Mouse (Mus musculus) thymus, adult 2 months (tissue): ENCODE results near the gene Dok4. TPM values are rescaled to one million over a fixed set of nuclear protein-coding genes. Genes with fewer than 3 reads are reported as not detected.

Source experiments
- DNase-seq: peaks from one replicate; pipeline ENCODE4 v3.0.0; 2021
- H3K27ac ChIP-seq: fragments of 200-500 bp; 2 replicates; pipeline ENCODE4 v1.5.1; 2012; ENCODE audit warnings: low read length, control low read depth; ENCODE audit not compliant: control insufficient read depth, insufficient read depth
- H3K27me3 ChIP-seq: fragments of 200-500 bp; 2 replicates; pipeline ENCODE4 v1.6.1; 2012; ENCODE audit warnings: mild to moderate bottlenecking, low read length, moderate library complexity, mixed read lengths; ENCODE audit not compliant: control insufficient read depth, insufficient read depth
- H3K36me3 ChIP-seq: fragments of 200-500 bp; 2 replicates; pipeline ENCODE4 v1.6.1; 2012; ENCODE audit warnings: mild to moderate bottlenecking, low read length, moderate library complexity; ENCODE audit not compliant: control insufficient read depth, insufficient read depth
- H3K4me1 ChIP-seq: fragments of 200-500 bp; replicated peaks from 2 replicates; pipeline ENCODE4 v1.6.1; 2012; ENCODE audit warnings: low read length; ENCODE audit not compliant: control insufficient read depth, insufficient read depth
- H3K4me3 ChIP-seq: fragments of 200-500 bp; 2 replicates; pipeline ENCODE4 v1.5.1; 2012; ENCODE audit warnings: mild to moderate bottlenecking, low read length, control low read depth, moderate library complexity; ENCODE audit not compliant: control insufficient read depth, insufficient read depth
- CTCF ChIP-seq: fragments of 200-500 bp; IDR thresholded peaks from 2 replicates; pipeline ENCODE4 v1.5.1; 2012; ENCODE audit warnings: mild to moderate bottlenecking, control low read depth, low read length, moderate library complexity, borderline replicate concordance; ENCODE audit not compliant: control insufficient read depth, poor library complexity, insufficient read depth; ENCODE audit errors: extremely low read depth
- POLR2A ChIP-seq: fragments of 200-500 bp; IDR thresholded peaks from 2 replicates; pipeline ENCODE4 v1.6.1; 2012; ENCODE audit warnings: mild to moderate bottlenecking, low read length, control low read depth, moderate library complexity; ENCODE audit not compliant: control insufficient read depth, poor library complexity, insufficient read depth; ENCODE audit errors: extremely low read depth
- WGBS: fragments of 180-500 bp; shearing (Covaris S2); methylation state at CpG from one replicate; pipeline ENCODE4 v1.1.7; 2018; 5-methylcytosine and 5-hydroxymethylcytosine counted together
- polyA plus RNA-seq: library from polyadenylated mRNA; depleted of rRNA; stranded (reverse); fragments of >200 nt; gene quantifications from 2 replicates; pipeline ENCODE4 v1.2.3, GENCODE M21; 2012; rRNA removed

Dok4 gene
- polyA plus RNA-seq, 1 experiment = 4.9 TPM

- Histone ChIP-seq H3K4me3 (no peak overlapping the region), H3K36me3 (peaks cover 7% of the 10 kb centered on the region), H3K27me3 (no peaks in the 10 kb centered on the region), H3K27ac (no peak overlapping the region), H3K4me1 (peaks cover 4% of the 10 kb centered on the region; the same call in 1 of the 2 replicates)
- 38% methylated on average over 11 of the region's 11 CpGs for WGBS
- TF ChIP-seq CTCF (no peak), POLR2A (no peak)
- no peak for DNase-seq
Measured at GRCm38 (mm10) chr8:94817933-94818332, 58.2 kb downstream of the Dok4 start.

DNA sequence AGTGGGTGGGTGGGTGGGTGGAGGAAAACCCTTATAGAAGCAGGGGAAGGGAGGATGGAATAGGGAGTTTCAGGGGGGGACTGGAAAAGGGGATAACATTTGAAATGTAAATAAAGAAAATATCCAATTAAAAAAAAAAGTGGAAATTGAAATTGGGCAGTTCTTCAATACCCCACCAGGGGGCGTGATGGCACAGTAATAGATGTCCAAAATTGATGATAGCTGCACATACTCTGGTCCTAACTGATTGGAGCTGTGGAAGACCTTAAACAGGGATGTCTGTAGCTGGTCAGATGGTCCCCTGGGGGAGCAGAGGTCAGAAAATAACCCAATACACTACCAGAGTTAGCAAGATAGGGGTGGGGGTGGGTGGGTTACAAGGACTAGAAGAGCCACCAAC, 61.6 kb downstream of the Dok4 start:
- H3K27me3 ChIP-seq = no peaks in the 10 kb centered on the region
- no peak overlapping the region for H3K27ac ChIP-seq
- peaks cover 4% of the 10 kb centered on the region; the same call in 1 of the 2 replicates for H3K4me1 ChIP-seq
- H3K36me3 ChIP-seq = no peaks in the 10 kb centered on the region
- TF ChIP-seq CTCF (no peak), POLR2A (no peak)
- no peak overlapping the region for H3K4me3 ChIP-seq
- 0% methylated on average over 1 of the region's 1 CpGs for WGBS
- DNase-seq = peak; percentile 33

Other genes with a start within 250 kb of the Dok4 start
- gene Arl2bp, start 209.7 kb downstream of the Dok4 start, polyA plus RNA-seq = 76.7 and 78.9 TPM in 2 replicates
- gene Pllp, start 180.1 kb downstream of the Dok4 start, polyA plus RNA-seq = 1.2 and 2.2 TPM in 2 replicates
- gene Ccl22, start 130.7 kb downstream of the Dok4 start, polyA plus RNA-seq = 109 and 122 TPM in 2 replicates
- 31.0 and 33.8 TPM in 2 replicates for gene Cx3cl1, start 104.3 kb downstream of the Dok4 start, polyA plus RNA-seq
- 8.0 and 15.7 TPM in 2 replicates for gene Ccl17, start 65.9 kb downstream of the Dok4 start, polyA plus RNA-seq
- gene Coq9, start 38.0 kb downstream of the Dok4 start, polyA plus RNA-seq = 166 and 176 TPM in 2 replicates
- 49.2 and 53.5 TPM in 2 replicates for gene Ciapin1, start 38.0 kb downstream of the Dok4 start, polyA plus RNA-seq
- 146 and 160 TPM in 2 replicates for gene Polr2c, start 18.9 kb downstream of the Dok4 start, polyA plus RNA-seq
- gene Ccdc102a, start 41.8 kb upstream of the Dok4 start, polyA plus RNA-seq = 6.8 and 7.2 TPM in 2 replicates
- 37.5 and 40.5 TPM in 2 replicates for gene Adgrg5, start 47.4 kb upstream of the Dok4 start, polyA plus RNA-seq
- gene Adgrg1, start 98.4 kb upstream of the Dok4 start, polyA plus RNA-seq = 146 and 166 TPM in 2 replicates
- gene Adgrg3, start 141.4 kb upstream of the Dok4 start, polyA plus RNA-seq = 27.0 and 32.0 TPM in 2 replicates
- 2.6 and 2.7 TPM in 2 replicates for gene Drc7, start 178.8 kb upstream of the Dok4 start, polyA plus RNA-seq
- 38.4 and 41.6 TPM in 2 replicates for gene Katnb1, start 204.9 kb upstream of the Dok4 start, polyA plus RNA-seq